23 mouse cellular contexts compared by ENCODE assay signal in genomic region chr10:92483592-92483991, GRCm38 (mm10).
DNase-seq lines count a peak whose midpoint lies in the region; ATAC-seq and TF ChIP-seq lines count a peak whose summit lies in the region.
"Had no signal": no experiment of that assay in that cellular context is flagged by ENCODE, and none has a peak within 500 bp of the region (broad histone marks: within the 10 kb centered on the region; RNA-seq: fewer than 3 reads in every experiment).

No protein-coding gene starts in this region.

- H3K4me2 ChIP-seq in liver, embryonic 12.5 days, result no peak overlapping the region
- H3K4me2 ChIP-seq: forebrain, embryonic 13.5 days; heart, embryonic 12.5 days; hindbrain, embryonic 15.5 days had no signal

- no peak for TF ChIP-seq CTCF in liver, adult 2 months (IDR thresholded peaks at IDR 0.05; ENCODE audit: low read depth, low read length)

- H3K4me1 ChIP-seq in liver, adult 2 months (ENCODE audit: control insufficient read depth, insufficient read depth, low read length), result no peaks in the 10 kb centered on the region
- no peaks in the 10 kb centered on the region for H3K4me1 ChIP-seq in liver, embryonic 12.5 days
- H3K4me1 ChIP-seq in midbrain, embryonic 10.5 days, result no peaks in the 10 kb centered on the region
- H3K4me1 ChIP-seq: embryonic facial prominence, embryonic 10.5 days; forebrain, embryonic 13.5 days; heart, embryonic 12.5 days; hindbrain, embryonic 10.5 days; hindbrain, embryonic 15.5 days had no signal

- H3K9ac ChIP-seq in liver, adult 2 months (ENCODE audit: low read depth, low read length), result no peak overlapping the region
- H3K9ac ChIP-seq in liver, embryonic 12.5 days, result no peak overlapping the region
- H3K9ac ChIP-seq: forebrain, embryonic 13.5 days; forebrain, postnatal 0 days; heart, embryonic 12.5 days; hindbrain, embryonic 15.5 days had no signal

- H3K27ac ChIP-seq in liver, adult 2 months (replicated peaks; ENCODE audit: insufficient read depth, low read depth, low read length), result no peak overlapping the region
- H3K27ac ChIP-seq in liver, embryonic 12.5 days, result no peak overlapping the region
- no peak overlapping the region for H3K27ac ChIP-seq in midbrain, embryonic 10.5 days (replicated peaks)
- H3K27ac ChIP-seq: embryonic facial prominence, embryonic 10.5 days; forebrain, embryonic 13.5 days; hindbrain, embryonic 10.5 days; hindbrain, embryonic 15.5 days had no signal

- DNase-seq in kidney, adult 11 months, result peak; percentile 24
- no peak for DNase-seq in kidney, postnatal 10 days
- DNase-seq in liver, adult 2 months (ENCODE audit: extremely low read depth, low read depth, low spot score), result peak; percentile 48
- peak; percentile 13 to 63 for DNase-seq in kidney, postnatal 36 days
- DNase-seq in gastrocnemius, adult 8-10 months (ENCODE audit: low spot score in 2 of 2), result no peak
- DNase-seq in midbrain, embryonic 10.5 days (ENCODE audit: low spot score), result no peak
- DNase-seq: adrenal gland, adult 2 months; adrenal gland, postnatal 25 days; B cell, adult 2 months; cerebellum, adult 18-20 months; cerebellum, adult 9-11 months; cerebellum, postnatal 36 days; forebrain, postnatal 0 days; gastrocnemius, postnatal 25 days had no signal

- ATAC-seq in liver, embryonic 12.5 days, result no peak
- ATAC-seq: activated CD4-positive, CD25-positive, alpha-beta regulatory T cell, adult 4 months; CD4-positive, CD25-positive, alpha-beta regulatory T cell, adult 4 months; forebrain, embryonic 13.5 days; forebrain, postnatal 0 days had no signal

- no peaks in the 10 kb centered on the region for H3K27me3 ChIP-seq in liver, adult 2 months (ENCODE audit: control insufficient read depth, insufficient read depth, low read length)
- H3K27me3 ChIP-seq in liver, embryonic 12.5 days (replicated peaks), result no peaks in the 10 kb centered on the region
- H3K27me3 ChIP-seq in midbrain, embryonic 10.5 days (ENCODE audit: low read depth, poor library complexity, severe bottlenecking), result no peaks in the 10 kb centered on the region
- H3K27me3 ChIP-seq: forebrain, embryonic 13.5 days; heart, embryonic 12.5 days; hindbrain, embryonic 15.5 days had no signal

- H3K9me3 ChIP-seq in liver, embryonic 12.5 days (replicated peaks), result no peaks in the 10 kb centered on the region
- H3K9me3 ChIP-seq in midbrain, embryonic 10.5 days (replicated peaks), result peaks cover 25% of the 10 kb centered on the region
- H3K9me3 ChIP-seq: G1E had no signal

- H3K36me3 ChIP-seq in liver, adult 2 months (ENCODE audit: control insufficient read depth, insufficient read depth, low read length), result no peaks in the 10 kb centered on the region
- no peaks in the 10 kb centered on the region for H3K36me3 ChIP-seq in liver, embryonic 12.5 days
- no peaks in the 10 kb centered on the region for H3K36me3 ChIP-seq in midbrain, embryonic 10.5 days
- H3K36me3 ChIP-seq: embryonic facial prominence, embryonic 10.5 days; G1E; heart, embryonic 12.5 days; hindbrain, embryonic 10.5 days; hindbrain, embryonic 15.5 days had no signal

- no peak for TF ChIP-seq POLR2A in liver, adult 2 months (IDR thresholded peaks at IDR 0.05; ENCODE audit: extremely low read depth, insufficient read depth, low read length)

- H3K4me3 ChIP-seq in liver, adult 2 months (ENCODE audit: insufficient read depth, low read depth, low read length), result no peak overlapping the region
- no peak overlapping the region for H3K4me3 ChIP-seq in liver, embryonic 12.5 days
- H3K4me3 ChIP-seq in midbrain, embryonic 10.5 days, result no peak overlapping the region
- H3K4me3 ChIP-seq: embryonic facial prominence, embryonic 10.5 days; forebrain, embryonic 13.5 days; heart, embryonic 12.5 days; hindbrain, embryonic 10.5 days; hindbrain, embryonic 15.5 days had no signal

- H3K79me2 ChIP-seq in liver, adult 2 months (ENCODE audit: control insufficient read depth, insufficient read depth, low read length), result no peaks in the 10 kb centered on the region

- 33% methylated on average over 1 of the region's 1 CpGs for WGBS in liver, adult 2 months
- 38% methylated on average over 1 of the region's 1 CpGs for WGBS in liver, embryonic 12.5 days (ENCODE audit: insufficient replicate concordance)
- WGBS in midbrain, embryonic 10.5 days, result 82% methylated on average over 1 of the region's 1 CpGs

Comparison
In these comparisons a context has a peak if more than half of its experiments do, and no peak if none do; other contexts are left out.
1. DNase-seq: peak in kidney, adult 11 months (single experiment), liver, adult 2 months (single experiment) and kidney, postnatal 36 days (2 of 2); none in kidney, postnatal 10 days (single experiment), gastrocnemius, adult 8-10 months (0 of 2) and midbrain, embryonic 10.5 days (single experiment).